8 mouse cellular contexts compared by ENCODE assay signal in the genomic region with DNA sequence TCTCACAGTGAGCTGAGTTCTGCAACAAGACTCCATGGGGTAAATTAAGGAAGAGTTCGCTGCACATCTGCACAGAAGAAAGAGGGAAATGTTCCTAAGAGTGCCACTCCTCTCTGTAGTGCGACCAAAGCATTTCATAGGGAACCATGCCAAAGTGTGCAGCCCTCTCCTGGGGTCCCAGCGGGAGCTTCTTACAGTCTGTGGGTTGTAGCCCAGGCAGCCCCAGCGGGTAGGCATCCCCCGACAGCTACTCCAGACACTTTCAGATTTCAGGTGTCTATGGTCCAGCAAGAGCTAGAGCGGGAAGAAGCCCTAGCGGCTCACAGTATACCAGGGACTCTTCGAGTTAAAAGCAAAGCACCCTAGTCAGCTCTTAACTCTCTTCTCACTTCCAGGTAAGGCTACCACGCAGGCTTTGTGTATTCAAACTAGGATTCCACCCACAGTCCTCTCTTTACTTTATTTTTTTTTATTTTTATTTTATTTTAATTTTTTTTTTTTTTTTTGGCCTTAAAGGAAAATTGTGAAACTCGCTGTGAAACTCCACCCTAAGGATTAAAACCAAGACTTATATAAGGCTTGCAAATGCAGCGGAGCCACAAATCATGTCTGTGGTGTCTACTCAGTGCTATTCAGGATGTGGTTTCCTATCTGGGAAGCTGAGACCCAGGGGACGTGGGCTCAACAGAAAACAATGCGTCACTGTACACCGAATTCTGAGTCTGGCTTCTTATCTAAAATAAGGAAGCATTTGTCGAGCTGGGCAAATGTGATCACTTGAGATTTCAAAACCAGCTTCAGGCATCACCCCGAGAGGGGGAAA.
DNase-seq lines count a peak whose midpoint lies in the region.

No protein-coding gene starts in this region.

- no peaks in the 10 kb centered on the region for H3K27me3 ChIP-seq in splenic B cell, adult 2 months (ENCODE audit: control insufficient read depth, insufficient read depth, low read length, poor library complexity, severe bottlenecking)

- intact Hi-C loops in heart, postnatal 25 days (cut with DNase I) = no loop called here

- no peaks in the 10 kb centered on the region for H3K36me3 ChIP-seq in splenic B cell, adult 2 months (ENCODE audit: control insufficient read depth, insufficient read depth, low read length, poor library complexity, severe bottlenecking)

- DNase-seq in heart, adult 9 months (ENCODE audit: low spot score in 2 of 2) = peak; percentile 65 to 72
- no peak for DNase-seq in heart, postnatal 4 days
- DNase-seq in right cerebral cortex, adult 2 months (ENCODE audit: low spot score in 2 of 2) = peak; percentile 46 to 47
- no peak for DNase-seq in right cerebral cortex, postnatal 4 days
- DNase-seq in heart, postnatal 25 days (ENCODE audit: low spot score) = peak; percentile 31
- DNase-seq in splenic B cell, adult 2 months (ENCODE audit: low read depth, low spot score) = peak; percentile 58
- DNase-seq in thymus, postnatal 25 days = no peak
- DNase-seq in cerebellum, adult 9-11 months = no peak

Comparison
In these comparisons a context has a peak if more than half of its experiments do, and no peak if none do; other contexts are left out.
1. DNase-seq: peak in heart, adult 9 months (2 of 2), right cerebral cortex, adult 2 months (2 of 2), heart, postnatal 25 days (single experiment) and splenic B cell, adult 2 months (single experiment); none in heart, postnatal 4 days (single experiment), right cerebral cortex, postnatal 4 days (single experiment), thymus, postnatal 25 days (single experiment) and cerebellum, adult 9-11 months (single experiment).